Mouse (Mus musculus) limb, embryonic 13.5 days (tissue): ENCODE data around the gene Uaca. TPM values are rescaled to one million over a fixed set of nuclear protein-coding genes. Genes with fewer than 3 reads are reported as not detected.

Source experiments
- ATAC-seq: fragments of 200-750 bp; cut with Nextera tagmentation; 2 replicates; pipeline ENCODE4 v1.8.0; 2017; ENCODE audit warnings: low read depth, moderate number of reproducible peaks, moderate TSS enrichment; ENCODE audit not compliant: low FRiP score
- H3K27ac ChIP-seq: fragments of 300-500 bp; sonication (generic); 2 replicates; pipeline ENCODE4 v1.5.1; 2015; ENCODE audit warnings: inconsistent platforms, mild to moderate bottlenecking, moderate library complexity
- H3K27me3 ChIP-seq: fragments of 300-500 bp; sonication (generic); 2 replicates; pipeline ENCODE4 v1.6.1; 2015; ENCODE audit warnings: mild to moderate bottlenecking, inconsistent platforms
- H3K36me3 ChIP-seq: fragments of 300-500 bp; sonication (generic); 2 replicates; pipeline ENCODE4 v1.6.1; 2015; ENCODE audit warnings: inconsistent platforms, mild to moderate bottlenecking, moderate library complexity
- H3K4me1 ChIP-seq: fragments of 300-500 bp; sonication (generic); 2 replicates; pipeline ENCODE4 v1.6.1; 2015; ENCODE audit warnings: inconsistent platforms
- H3K4me2 ChIP-seq: fragments of 300-500 bp; sonication (generic); replicated peaks from 2 replicates; pipeline ENCODE4 v1.6.1; 2015; ENCODE audit warnings: inconsistent platforms, mild to moderate bottlenecking, moderate library complexity
- H3K4me3 ChIP-seq: fragments of 300-500 bp; sonication (generic); 2 replicates; pipeline ENCODE4 v1.5.1; 2015; ENCODE audit warnings: moderate library complexity, mild to moderate bottlenecking, inconsistent platforms
- H3K9ac ChIP-seq: fragments of 300-500 bp; sonication (generic); 2 replicates; pipeline ENCODE4 v1.6.1; 2015; ENCODE audit warnings: mild to moderate bottlenecking, inconsistent platforms
- H3K9me3 ChIP-seq: fragments of 300-500 bp; sonication (generic); 2 replicates; pipeline ENCODE4 v1.6.1; 2016; ENCODE audit warnings: inconsistent platforms
- WGBS: fragments of 180-500 bp; shearing (Covaris S2); methylation state at CpG from one replicate; pipeline ENCODE4 v1.1.7; 2015; 5-methylcytosine and 5-hydroxymethylcytosine counted together
- polyA plus RNA-seq: library from polyadenylated mRNA; unstranded; fragments of >200 nt; fragmentation: Nextera tagmentation; extraction: Ambion mirVana; gene quantifications from 2 replicates; pipeline ENCODE4 v1.2.1, GENCODE M21; 2015

The Uaca gene
- polyA plus RNA-seq, 1 experiment from 2014 or later: 31.4 TPM

DNA sequence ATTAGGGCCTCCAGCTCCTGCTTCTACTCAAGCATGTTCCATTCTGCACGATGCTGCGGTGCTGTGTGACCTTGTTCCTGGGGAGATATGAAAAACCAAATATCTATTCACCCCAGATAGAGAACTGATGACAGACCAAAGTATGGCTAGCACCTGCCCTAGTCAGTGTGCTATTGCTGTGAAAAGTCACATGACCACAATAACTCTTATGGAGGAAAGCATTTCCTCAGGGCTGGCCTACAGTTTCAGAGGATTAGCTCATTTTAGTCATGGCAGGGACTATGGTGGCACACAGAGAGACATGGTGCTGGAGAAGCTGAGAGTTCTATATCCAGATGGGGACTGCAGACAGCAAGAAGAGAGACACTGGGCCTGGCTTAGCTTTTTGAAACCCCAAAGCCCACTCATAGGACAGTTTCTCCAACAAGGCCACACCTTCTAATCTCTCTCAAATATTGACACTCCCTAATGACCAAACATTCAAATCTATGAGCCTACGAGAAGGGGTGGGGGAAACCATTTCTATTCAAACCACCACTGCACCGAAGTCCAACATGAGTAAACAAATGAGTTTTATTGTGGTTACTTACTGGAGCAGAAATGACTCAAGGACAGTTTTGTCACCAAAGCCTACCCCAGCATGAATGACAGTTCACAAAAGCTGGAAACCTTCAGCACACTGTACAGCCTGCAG is 135.1 kb downstream of the Uaca start:
- WGBS: 91% methylated on average over 4 of the region's 4 CpGs
- peaks cover 37% of the 10 kb centered on the region for H3K4me1 ChIP-seq
- ATAC-seq: no peak

More for the DNA sequence above, 135.1 kb downstream of the Uaca start:
- Histone ChIP-seq H3K36me3 (no peaks in the 10 kb centered on the region), H3K9ac (no peak overlapping the region), H3K27ac (no peak overlapping the region), H3K4me2 (no peak overlapping the region), H3K9me3 (no peaks in the 10 kb centered on the region), H3K27me3 (peaks cover 5% of the 10 kb centered on the region; the same call in 1 of the 2 replicates), H3K4me3 (no peak overlapping the region)

Other genes with a start within 250 kb of the Uaca start
- gene Lrrc49, start 106.4 kb upstream of the Uaca start, polyA plus RNA-seq: 16.5 and 16.9 TPM in 2 replicates
- gene Larp6, start 81.6 kb upstream of the Uaca start, polyA plus RNA-seq: 3.4 and 3.5 TPM in 2 replicates